Mouse (Mus musculus) CH12F3 (cell line): Measurements from ENCODE around the gene Senp3.
"Not testable (repeated sequence)": the region's sequence is repeated elsewhere in the genome, so short reads cannot be mapped to it uniquely, and the experiment has no call there.

Experiments
- in situ Hi-C: fragments of 300-500 bp; cut with MboI; formaldehyde crosslinking; loops from 2 replicates; pipeline ENCODE4 v1.14.3; 2020; ENCODE audit warnings: low sequenced_read_pairs

Gene Senp3

GRCm38 (mm10) chr11:69706775-69707479 lies 25.0 kb upstream of the Senp3 start:
- in situ Hi-C loops = no loop called here

GRCm38 (mm10) chr11:69704613-69705010 lies 22.7 kb upstream of the Senp3 start:
- in situ Hi-C loops = no loop called here

GRCm38 (mm10) chr11:69703814-69704612 lies 22.1 kb upstream of the Senp3 start:
- in situ Hi-C loops = no loop called here

- in situ Hi-C loops = not testable (repeated sequence)
These were observed 21.5 kb upstream of the Senp3 start for GRCm38 (mm10) chr11:69703381-69703780.

GRCm38 (mm10) chr11:69702886-69703285 lies 21.0 kb upstream of the Senp3 start:
- in situ Hi-C loops = not testable (repeated sequence)

- in situ Hi-C loops = no loop called here
These were observed 17.7 kb upstream of the Senp3 start for GRCm38 (mm10) chr11:69699595-69699994.

GRCm38 (mm10) chr11:69698574-69698973 lies 16.7 kb upstream of the Senp3 start:
- in situ Hi-C loops = no loop called here

- in situ Hi-C loops = no loop called here
These were observed 15.5 kb upstream of the Senp3 start for GRCm38 (mm10) chr11:69697396-69697795.

- in situ Hi-C loops = no loop called here
These were observed 13.7 kb upstream of the Senp3 start, which contains the start of the genes Tnfsf12 and Tnfsfm13 for GRCm38 (mm10) chr11:69695361-69696181. TSS of gene Tnfsf12 (minus strand) at chr11:69695849. TSS of gene Tnfsfm13 (minus strand) at chr11:69696098.

- in situ Hi-C loops = no loop called here
These were observed 13.1 kb upstream of the Senp3 start for GRCm38 (mm10) chr11:69695046-69695360.

- in situ Hi-C loops = no loop called here
These were observed 11.6 kb upstream of the Senp3 start for GRCm38 (mm10) chr11:69693421-69693965.

GRCm38 (mm10) chr11:69692863-69693262 lies 11.0 kb upstream of the Senp3 start:
- in situ Hi-C loops = no loop called here

GRCm38 (mm10) chr11:69692196-69692811 lies 10.4 kb upstream of the Senp3 start:
- in situ Hi-C loops = no loop called here

GRCm38 (mm10) chr11:69689891-69690290 lies 8.0 kb upstream of the Senp3 start:
- in situ Hi-C loops = no loop called here

- in situ Hi-C loops = no loop called here
These were observed 5.2 kb upstream of the Senp3 start for GRCm38 (mm10) chr11:69687061-69687460.

- in situ Hi-C loops = no loop called here
These were observed 4.5 kb upstream of the Senp3 start for GRCm38 (mm10) chr11:69686377-69686776.

- in situ Hi-C loops = no loop called here
These were observed 3.8 kb upstream of the Senp3 start, which contains the start of gene Tnfsf13 for GRCm38 (mm10) chr11:69685526-69686148. TSS of gene Tnfsf13 (minus strand) at chr11:69685784.

GRCm38 (mm10) chr11:69684936-69685335 lies 3.1 kb upstream of the Senp3 start:
- in situ Hi-C loops = no loop called here

- in situ Hi-C loops = no loop called here
These were observed 2.4 kb upstream of the Senp3 start for GRCm38 (mm10) chr11:69684128-69684745.

GRCm38 (mm10) chr11:69683576-69683975 lies 1.7 kb upstream of the Senp3 start:
- in situ Hi-C loops = no loop called here
